Mouse (Mus musculus): ENCODE data around the gene Usp21. TPM values are rescaled to one million over a fixed set of nuclear protein-coding genes. Genes with fewer than 3 reads are reported as not detected.
A peak's percentile ranks its signal among the peaks of the same experiment; 100 is the strongest.

The Usp21 gene
- polyA plus RNA-seq, 1 experiment from 2014 or later, result 127 TPM

DNA sequence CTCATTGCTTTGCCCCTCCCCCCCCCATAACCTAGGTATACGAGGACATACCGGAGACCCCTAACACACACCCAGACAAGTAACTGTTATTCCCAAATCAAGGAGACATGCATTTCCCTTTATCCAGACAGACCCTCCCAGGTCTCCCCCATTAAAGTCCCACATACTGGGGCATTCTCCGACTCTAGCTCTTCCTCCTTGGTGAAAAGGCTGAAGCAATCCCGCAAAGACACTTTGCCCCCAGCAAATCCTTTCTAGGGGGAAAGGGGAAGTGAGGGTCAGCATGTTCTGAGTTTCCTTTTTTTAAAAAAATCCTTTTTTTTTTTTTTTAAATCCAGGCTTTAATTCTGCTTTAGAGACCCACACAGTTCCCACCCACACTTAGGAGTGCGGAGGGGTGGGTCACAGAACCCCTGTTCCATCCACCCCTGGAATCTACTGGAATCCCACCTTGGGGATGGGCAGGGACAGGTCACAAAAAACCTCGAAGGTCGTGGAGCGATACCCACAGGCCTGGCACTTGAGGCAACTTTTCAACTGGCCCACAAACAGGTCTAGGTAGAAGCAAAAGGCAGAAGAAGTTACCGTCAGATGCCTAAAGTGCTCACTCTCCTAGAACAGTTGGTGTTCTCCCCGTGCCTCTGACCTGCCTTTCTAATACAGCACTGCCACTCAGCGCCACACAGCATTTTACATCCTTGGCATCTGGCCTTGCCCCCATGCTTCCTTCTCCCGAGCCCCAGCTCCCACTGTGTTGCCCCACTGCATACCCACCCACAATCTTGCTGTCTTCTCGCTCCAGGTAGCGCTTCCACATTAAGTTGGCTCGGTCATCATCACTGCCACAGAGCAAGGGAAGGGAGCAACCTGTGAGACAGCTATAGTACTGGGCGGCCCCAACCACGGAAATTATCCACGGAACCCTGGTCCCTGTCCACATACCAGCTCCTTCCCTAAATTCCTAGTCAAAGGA is 4.3 kb downstream of the Usp21 start:
- Histone ChIP-seq H3K27me3 (no peaks in the 10 kb centered on the region), H3K9ac (no peak overlapping the region), H3K36me3 (peaks cover 49% of the 10 kb centered on the region), H3K4me1 (peaks cover 44% of the 10 kb centered on the region), H3K4me2 (no peak overlapping the region), H3K4me3 (no peak overlapping the region), H3K27ac (no peak overlapping the region), H3K9me3 (no peaks in the 10 kb centered on the region)
- ATAC-seq (ENCODE audit: insufficient number of reproducible peaks, insufficient read depth, low FRiP score, low TSS enrichment, low read depth), result no peak
- WGBS, result 90% methylated on average over 18 of the region's 18 CpGs

- Histone ChIP-seq H3K4me1 (peaks cover 38% of the 10 kb centered on the region), H3K4me2 (peak overlapping the region; percentile 92), H3K4me3 (no peak overlapping the region), H3K27ac (peak overlapping the region; percentile 24; the same call in 1 of the 2 replicates), H3K36me3 (peaks cover 59% of the 10 kb centered on the region), H3K27me3 (no peaks in the 10 kb centered on the region), H3K9ac (peak overlapping the region; percentile 78), H3K9me3 (no peaks in the 10 kb centered on the region)
- 79% methylated on average over 18 of the region's 18 CpGs for WGBS
- no peak for ATAC-seq (ENCODE audit: insufficient number of reproducible peaks, insufficient read depth, low FRiP score, low TSS enrichment, low read depth)
Observed at GRCm38 (mm10) chr1:171282086-171282805, 5.5 kb downstream of the Usp21 start.

DNA sequence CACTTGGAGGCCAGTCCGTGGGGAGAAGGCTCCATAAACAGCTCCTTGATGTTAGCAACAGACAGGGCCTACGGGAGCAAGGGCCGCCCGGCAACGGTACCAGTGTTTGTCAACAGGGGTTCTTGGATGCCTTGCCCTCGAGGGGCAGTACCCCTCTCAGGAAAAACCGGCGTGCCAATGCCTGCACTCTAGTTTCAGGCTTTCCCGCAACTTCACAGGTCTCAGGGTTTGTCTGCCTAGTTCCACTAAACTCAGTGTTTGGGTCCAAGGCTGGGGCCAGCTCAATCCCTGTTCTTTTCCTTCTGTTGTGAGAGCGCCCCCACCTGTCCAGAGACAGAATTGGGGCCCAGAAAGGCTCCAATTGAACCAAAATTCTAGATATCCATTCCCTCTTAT is 6.3 kb downstream of the Usp21 start:
- Histone ChIP-seq H3K36me3 (peaks cover 64% of the 10 kb centered on the region), H3K27me3 (no peaks in the 10 kb centered on the region), H3K27ac (peak overlapping the region; percentile 86), H3K4me1 (peaks cover 30% of the 10 kb centered on the region), H3K4me2 (peak overlapping the region; percentile 92), H3K9me3 (no peaks in the 10 kb centered on the region), H3K9ac (peak overlapping the region; percentile 78), H3K4me3 (peak overlapping the region; percentile 68)
- ATAC-seq (ENCODE audit: insufficient number of reproducible peaks, insufficient read depth, low FRiP score, low TSS enrichment, low read depth), result peak; percentile 20
- under 1% methylated on average over 10 of the region's 10 CpGs for WGBS

DNA sequence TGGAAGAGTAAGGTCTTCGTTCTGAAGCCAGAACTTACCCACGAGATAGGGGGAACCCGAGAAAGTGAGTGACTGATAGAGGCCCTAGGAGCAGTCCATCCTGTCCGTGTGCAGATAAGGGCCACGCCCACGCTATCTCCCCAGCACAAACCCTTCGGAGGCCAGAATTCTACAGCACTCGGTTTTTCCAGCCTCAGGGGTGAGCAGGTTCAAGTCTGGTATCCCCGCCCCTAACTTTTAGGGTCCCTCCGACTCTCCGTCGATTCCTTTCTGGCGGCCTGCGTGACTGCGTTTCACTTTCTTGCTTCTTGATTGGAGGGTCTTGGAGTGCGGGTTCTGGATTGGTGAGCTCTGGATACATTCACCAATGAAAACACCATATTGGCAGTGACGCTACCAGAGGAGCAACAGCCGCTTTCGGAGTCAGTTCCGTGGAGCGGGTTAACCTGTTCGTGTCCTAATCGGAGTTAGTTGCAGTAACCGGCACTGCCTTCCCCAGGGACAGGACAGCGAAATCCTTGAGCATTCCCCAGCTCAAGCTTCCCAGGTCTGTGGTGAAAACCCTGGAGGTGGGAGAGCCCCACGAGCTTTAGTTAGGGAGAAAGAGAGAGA is 6.8 kb downstream of the Usp21 start, which contains the start of gene Ppox:
Gene Ppox (minus strand): TSS at position 271 of the 612 bp plus-strand sequence.
- Histone ChIP-seq H3K27me3 (no peaks in the 10 kb centered on the region), H3K36me3 (peaks cover 64% of the 10 kb centered on the region), H3K9me3 (no peaks in the 10 kb centered on the region), H3K9ac (peak within 1 kb of the TSS; percentile 89), H3K4me1 (peaks cover 25% of the 10 kb centered on the region), H3K27ac (peak within 1 kb of the TSS; percentile 86), H3K4me3 (peak within 1 kb of the TSS; percentile 68), H3K4me2 (peak within 1 kb of the TSS; percentile 92)
- WGBS, result under 1% methylated on average over 26 of the region's 26 CpGs
- ATAC-seq (ENCODE audit: insufficient number of reproducible peaks, insufficient read depth, low FRiP score, low TSS enrichment, low read depth), result peak; percentile 97

DNA sequence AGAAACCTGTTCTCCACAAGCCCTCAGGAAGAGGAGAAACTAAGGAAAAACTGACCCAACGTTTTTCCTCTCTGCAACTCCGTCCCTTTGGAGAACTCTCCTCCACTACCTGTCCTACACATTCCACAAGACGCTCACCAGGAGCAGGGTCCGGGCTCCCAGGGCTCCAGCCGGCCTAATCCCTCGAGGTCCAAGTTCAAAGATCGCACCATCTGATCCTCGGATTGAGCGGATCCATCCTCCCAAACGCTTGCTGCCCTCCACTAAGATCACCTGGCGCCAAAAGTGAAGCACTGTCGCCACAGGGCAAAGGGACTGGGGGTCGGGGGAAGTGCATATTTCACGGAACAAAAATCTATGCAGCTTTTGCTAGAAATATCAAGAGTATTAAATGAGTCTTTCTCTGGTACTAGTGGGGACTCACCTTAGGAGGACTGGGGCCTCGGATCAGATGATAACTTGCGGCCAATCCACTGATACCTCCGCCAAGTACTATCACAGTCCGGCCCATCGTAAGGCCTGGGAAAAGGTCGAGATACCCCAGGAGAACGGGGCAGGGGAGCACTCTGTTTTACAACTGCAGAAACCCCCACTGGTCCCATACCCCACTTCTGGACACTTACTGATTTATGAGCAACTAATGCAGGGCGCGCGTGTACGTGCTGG is 7.4 kb downstream of the Usp21 start:
- peaks cover 19% of the 10 kb centered on the region for H3K4me1 ChIP-seq
- WGBS, result under 1% methylated on average over 25 of the region's 25 CpGs
- H3K4me2 ChIP-seq, result peak overlapping the region; percentile 92
- H3K27ac ChIP-seq, result peak overlapping the region; percentile 23; the same call in 1 of the 2 replicates
- H3K27me3 ChIP-seq, result no peaks in the 10 kb centered on the region
- ATAC-seq (ENCODE audit: insufficient number of reproducible peaks, insufficient read depth, low FRiP score, low TSS enrichment, low read depth), result no peak; the same call in 1 of the 2 replicates
- H3K9ac ChIP-seq, result peak overlapping the region; percentile 89
- H3K36me3 ChIP-seq, result peaks cover 64% of the 10 kb centered on the region
- peak overlapping the region; percentile 68 for H3K4me3 ChIP-seq
- H3K9me3 ChIP-seq, result no peaks in the 10 kb centered on the region

DNA sequence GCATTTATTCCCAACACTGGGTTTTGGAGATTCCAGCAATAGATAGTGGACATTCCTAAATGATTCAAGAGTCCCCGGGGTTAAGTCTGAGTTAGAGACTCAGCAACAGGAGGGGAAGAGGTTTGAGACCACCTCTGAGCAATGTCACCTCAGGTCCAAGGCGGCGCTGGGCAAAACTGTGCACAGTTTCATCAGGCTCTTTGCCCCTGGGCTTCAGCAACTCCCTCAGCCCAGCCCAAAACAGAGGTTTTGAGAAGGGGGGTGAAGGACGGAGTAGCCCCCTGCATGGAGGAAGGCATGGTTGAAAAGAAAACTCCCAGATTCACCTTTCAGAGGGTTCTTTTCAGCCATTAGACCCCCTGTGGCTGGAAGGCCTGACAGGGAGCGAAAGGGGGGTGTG is 8.1 kb downstream of the Usp21 start:
- H3K9me3 ChIP-seq, result no peaks in the 10 kb centered on the region
- ATAC-seq (ENCODE audit: insufficient number of reproducible peaks, insufficient read depth, low FRiP score, low TSS enrichment, low read depth), result no peak

DNA sequence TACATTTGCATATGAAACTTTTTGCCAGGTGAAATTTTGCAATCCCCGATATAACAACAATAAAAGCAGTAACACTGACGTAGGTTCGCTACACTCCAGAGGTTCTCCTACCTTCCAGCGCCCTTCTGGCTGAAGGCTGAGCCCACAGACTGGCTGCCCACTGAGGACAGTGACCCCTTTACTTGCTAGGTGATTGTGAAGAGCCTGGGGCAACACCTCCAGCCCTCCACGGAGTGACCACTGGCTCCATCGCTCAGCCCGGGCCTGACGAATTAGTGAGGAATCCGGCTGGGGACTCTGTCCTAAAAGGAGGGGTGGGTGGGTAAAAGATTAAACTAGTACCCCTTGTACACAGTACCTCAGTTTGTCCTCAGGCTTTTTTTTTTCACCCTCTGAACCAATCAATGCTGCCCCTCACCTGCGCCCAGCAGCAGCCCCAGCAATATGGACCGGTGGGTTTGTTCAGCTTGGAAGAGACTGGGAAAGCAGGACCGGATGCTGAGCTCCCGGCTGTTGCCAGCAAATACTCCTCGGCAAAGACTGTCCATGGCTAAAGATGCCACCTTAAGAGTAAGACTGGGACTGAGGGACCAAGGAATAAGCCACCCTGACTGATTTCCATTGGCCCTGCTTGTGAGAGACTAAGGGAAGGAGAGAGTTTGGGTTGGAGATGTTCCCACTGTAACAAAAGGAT is 8.6 kb downstream of the Usp21 start:
- WGBS, result 85% methylated on average over 14 of the region's 14 CpGs
- H3K9ac ChIP-seq, result peak overlapping the region; percentile 89
- ATAC-seq (ENCODE audit: insufficient number of reproducible peaks, insufficient read depth, low FRiP score, low TSS enrichment, low read depth), result no peak
- H3K36me3 ChIP-seq, result peaks cover 64% of the 10 kb centered on the region
- no peak overlapping the region for H3K27ac ChIP-seq
- no peak overlapping the region for H3K4me3 ChIP-seq
- peaks cover 18% of the 10 kb centered on the region for H3K4me1 ChIP-seq
- H3K9me3 ChIP-seq, result no peaks in the 10 kb centered on the region
- H3K27me3 ChIP-seq, result no peaks in the 10 kb centered on the region
- peak overlapping the region; percentile 92 for H3K4me2 ChIP-seq

More for the DNA sequence above, 8.1 kb downstream of the Usp21 start:
- H3K4me1 ChIP-seq, result peaks cover 18% of the 10 kb centered on the region
- peak overlapping the region; percentile 92 for H3K4me2 ChIP-seq
- peaks cover 64% of the 10 kb centered on the region for H3K36me3 ChIP-seq
- peak overlapping the region; percentile 89 for H3K9ac ChIP-seq
- peak overlapping the region; percentile 68 for H3K4me3 ChIP-seq
- 63% methylated on average over 5 of the region's 5 CpGs for WGBS
- H3K27ac ChIP-seq, result no peak overlapping the region
- no peaks in the 10 kb centered on the region for H3K27me3 ChIP-seq

- H3K9me3 ChIP-seq, result no peaks in the 10 kb centered on the region
- H3K4me3 ChIP-seq, result no peak overlapping the region
- peaks cover 18% of the 10 kb centered on the region for H3K4me1 ChIP-seq
- 90% methylated on average over 8 of the region's 8 CpGs for WGBS
- H3K27me3 ChIP-seq, result no peaks in the 10 kb centered on the region
- peaks cover 65% of the 10 kb centered on the region for H3K36me3 ChIP-seq
- no peak overlapping the region for H3K9ac ChIP-seq
- H3K4me2 ChIP-seq, result no peak overlapping the region
- no peak for ATAC-seq (ENCODE audit: insufficient number of reproducible peaks, insufficient read depth, low FRiP score, low TSS enrichment, low read depth)
- H3K27ac ChIP-seq, result no peak overlapping the region
Observed at GRCm38 (mm10) chr1:171278436-171278835, 9.4 kb downstream of the Usp21 start.

DNA sequence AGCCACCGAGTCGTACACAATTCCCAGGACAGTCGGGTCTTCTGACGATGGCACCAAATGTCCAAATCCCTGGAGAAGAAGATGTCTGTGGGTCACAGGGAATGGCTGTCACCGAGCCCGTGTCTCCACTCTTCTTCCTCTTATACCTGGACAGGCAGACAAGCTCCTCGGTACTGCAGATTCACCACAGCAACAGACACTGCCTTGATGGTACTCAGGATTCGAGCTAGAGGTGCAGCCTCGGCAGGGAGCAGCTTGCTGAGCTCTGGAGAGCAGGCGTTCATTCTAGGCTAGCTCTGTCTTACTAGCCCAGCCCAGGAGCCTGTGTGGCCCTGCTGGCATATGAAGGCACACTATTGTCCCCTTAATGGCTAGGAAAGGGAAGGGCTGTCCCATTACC is 10.1 kb downstream of the Usp21 start:
- no peak for ATAC-seq (ENCODE audit: insufficient number of reproducible peaks, insufficient read depth, low FRiP score, low TSS enrichment, low read depth)
- no peak overlapping the region for H3K27ac ChIP-seq
- 84% methylated on average over 10 of the region's 10 CpGs for WGBS
- no peak overlapping the region for H3K9ac ChIP-seq
- no peak overlapping the region for H3K4me2 ChIP-seq
- no peak overlapping the region for H3K4me3 ChIP-seq
- peaks cover 65% of the 10 kb centered on the region for H3K36me3 ChIP-seq
- H3K27me3 ChIP-seq, result no peaks in the 10 kb centered on the region
- peaks cover 18% of the 10 kb centered on the region for H3K4me1 ChIP-seq
- H3K9me3 ChIP-seq, result no peaks in the 10 kb centered on the region

DNA sequence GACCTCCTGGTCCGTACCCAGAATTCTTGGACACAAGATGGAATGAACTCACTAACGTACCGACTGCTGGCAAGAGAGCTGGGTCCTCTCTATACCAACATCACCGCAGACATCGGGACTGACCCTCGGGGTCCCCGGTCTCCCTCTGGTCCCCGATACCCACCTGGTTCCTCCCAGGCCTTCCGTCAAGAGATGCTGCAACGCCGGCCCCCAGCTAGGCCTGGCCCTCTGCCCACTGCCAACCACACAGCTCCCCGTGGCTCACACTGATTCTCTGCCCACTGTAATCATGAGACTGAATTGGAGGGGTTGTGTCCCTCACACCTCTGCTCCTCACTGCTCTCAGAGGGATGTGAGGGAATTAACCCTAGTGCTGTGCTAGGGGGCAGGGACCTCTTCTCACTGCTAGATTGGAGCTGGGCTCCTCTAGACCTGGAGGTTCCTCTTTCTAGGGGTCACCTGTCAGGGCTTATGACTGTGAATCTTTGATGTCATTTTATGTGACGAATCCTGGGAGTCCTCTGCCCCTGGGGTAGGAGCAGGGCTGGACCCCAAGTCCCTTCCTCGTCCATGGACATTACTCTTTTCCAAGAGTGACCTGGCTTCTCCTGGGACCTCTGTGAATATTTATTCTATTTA is 11.6 kb downstream of the Usp21 start:
- H3K27me3 ChIP-seq, result no peaks in the 10 kb centered on the region
- no peak for ATAC-seq (ENCODE audit: insufficient number of reproducible peaks, insufficient read depth, low FRiP score, low TSS enrichment, low read depth)
- no peaks in the 10 kb centered on the region for H3K9me3 ChIP-seq
- peaks cover 20% of the 10 kb centered on the region for H3K4me1 ChIP-seq
- H3K9ac ChIP-seq, result 0 out of 2 replicates have a peak overlapping the region, but pooled peaks have one; percentile 7
- peaks cover 69% of the 10 kb centered on the region for H3K36me3 ChIP-seq
- no peak overlapping the region for H3K4me2 ChIP-seq
- 92% methylated on average over 14 of the region's 14 CpGs for WGBS
- H3K27ac ChIP-seq, result no peak overlapping the region
- H3K4me3 ChIP-seq, result no peak overlapping the region
